Mouse (Mus musculus): ENCODE results near the gene Rapgef2. TPM values are rescaled to one million over a fixed set of nuclear protein-coding genes. Genes with fewer than 3 reads are reported as not detected.
A peak's percentile ranks its signal among the peaks of the same experiment; 100 is the strongest.

Gene Rapgef2
- polyA plus RNA-seq, 1 experiment from 2014 or later: 2.4 TPM

- Histone ChIP-seq H3K4me1 (replicated peaks; ENCODE audit: control insufficient read depth, insufficient read depth) (0 out of 2 replicates have a peak, but pooled peaks cover 3% of the 10 kb centered on the region), H3K36me3 (ENCODE audit: control insufficient read depth, insufficient read depth, low read length) (no peaks in the 10 kb centered on the region), H3K4me3 (ENCODE audit: low read depth, low read length) (no peak overlapping the region), H3K27me3 (ENCODE audit: control insufficient read depth, insufficient read depth, low read length) (no peaks in the 10 kb centered on the region), H3K27ac (replicated peaks) (no peak overlapping the region), H3K4me2 (replicated peaks; ENCODE audit: low read depth) (no peak overlapping the region), H3K9ac (ENCODE audit: low read length) (no peak overlapping the region), H3K9me3 (ENCODE audit: control insufficient read depth, low read length) (no peaks in the 10 kb centered on the region)
- 81% methylated on average over 9 of the region's 9 CpGs for WGBS
- ATAC-seq (ENCODE audit: low FRiP score, low TSS enrichment): peak; percentile 64
- TF ChIP-seq EP300 (optimal IDR thresholded peaks at IDR 0.05) (no peak), CTCF (IDR thresholded peaks at IDR 0.05; ENCODE audit: low read depth) (no peak)
- no peak for DNase-seq (ENCODE audit: low spot score)
Observed at GRCm38 (mm10) chr3:79237619-79238342, 48.5 kb downstream of the Rapgef2 start.

GRCm38 (mm10) chr3:79234485-79234884 lies 51.8 kb downstream of the Rapgef2 start:
- Histone ChIP-seq H3K9ac (ENCODE audit: low read length) (no peak overlapping the region), H3K27ac (replicated peaks) (no peak overlapping the region), H3K4me1 (replicated peaks; ENCODE audit: control insufficient read depth, insufficient read depth) (0 out of 2 replicates have a peak, but pooled peaks cover 3% of the 10 kb centered on the region), H3K4me3 (ENCODE audit: low read depth, low read length) (no peak overlapping the region), H3K4me2 (replicated peaks; ENCODE audit: low read depth) (no peak overlapping the region), H3K27me3 (ENCODE audit: control insufficient read depth, insufficient read depth, low read length) (no peaks in the 10 kb centered on the region), H3K36me3 (ENCODE audit: control insufficient read depth, insufficient read depth, low read length) (no peaks in the 10 kb centered on the region), H3K9me3 (ENCODE audit: control insufficient read depth, low read length) (no peaks in the 10 kb centered on the region)
- TF ChIP-seq CTCF (IDR thresholded peaks at IDR 0.05; ENCODE audit: low read depth): no peak
- TF ChIP-seq EP300 (optimal IDR thresholded peaks at IDR 0.05): no peak
- ATAC-seq (ENCODE audit: low FRiP score, low TSS enrichment) (no peak), DNase-seq (ENCODE audit: low spot score) (no peak)
- WGBS: 41% methylated on average over 3 of the region's 3 CpGs

GRCm38 (mm10) chr3:79233478-79234415 lies 52.6 kb downstream of the Rapgef2 start:
- no peaks in the 10 kb centered on the region for H3K27me3 ChIP-seq (ENCODE audit: control insufficient read depth, insufficient read depth, low read length)
- no peaks in the 10 kb centered on the region for H3K9me3 ChIP-seq (ENCODE audit: control insufficient read depth, low read length)
- TF ChIP-seq CTCF (IDR thresholded peaks at IDR 0.05; ENCODE audit: low read depth) (no peak), EP300 (optimal IDR thresholded peaks at IDR 0.05) (no peak)
- H3K27ac ChIP-seq (replicated peaks): no peak overlapping the region
- H3K9ac ChIP-seq (ENCODE audit: low read length): no peak overlapping the region
- ATAC-seq (ENCODE audit: low FRiP score, low TSS enrichment): no peak
- H3K36me3 ChIP-seq (ENCODE audit: control insufficient read depth, insufficient read depth, low read length): no peaks in the 10 kb centered on the region
- H3K4me1 ChIP-seq (replicated peaks; ENCODE audit: control insufficient read depth, insufficient read depth): 0 out of 2 replicates have a peak, but pooled peaks cover 3% of the 10 kb centered on the region
- 37% methylated on average over 13 of the region's 13 CpGs for WGBS
- peak; percentile 38 for DNase-seq (ENCODE audit: low spot score)
- H3K4me2 ChIP-seq (replicated peaks; ENCODE audit: low read depth): no peak overlapping the region
- H3K4me3 ChIP-seq (ENCODE audit: low read depth, low read length): no peak overlapping the region

- Histone ChIP-seq H3K4me1 (replicated peaks; ENCODE audit: control insufficient read depth, insufficient read depth) (0 out of 2 replicates have a peak, but pooled peaks cover 3% of the 10 kb centered on the region), H3K36me3 (ENCODE audit: control insufficient read depth, insufficient read depth, low read length) (no peaks in the 10 kb centered on the region), H3K9me3 (ENCODE audit: control insufficient read depth, low read length) (no peaks in the 10 kb centered on the region), H3K9ac (ENCODE audit: low read length) (no peak overlapping the region), H3K27ac (replicated peaks) (no peak overlapping the region), H3K4me3 (ENCODE audit: low read depth, low read length) (no peak overlapping the region), H3K4me2 (replicated peaks; ENCODE audit: low read depth) (no peak overlapping the region), H3K27me3 (ENCODE audit: control insufficient read depth, insufficient read depth, low read length) (no peaks in the 10 kb centered on the region)
- DNase-seq (ENCODE audit: low spot score) (no peak), ATAC-seq (ENCODE audit: low FRiP score, low TSS enrichment) (no peak)
- TF ChIP-seq CTCF (IDR thresholded peaks at IDR 0.05; ENCODE audit: low read depth) (no peak), EP300 (optimal IDR thresholded peaks at IDR 0.05) (no peak)
- WGBS: 93% methylated on average over 4 of the region's 4 CpGs
Observed at GRCm38 (mm10) chr3:79230718-79231117, 55.6 kb downstream of the Rapgef2 start.

GRCm38 (mm10) chr3:79229546-79229945 lies 56.8 kb downstream of the Rapgef2 start:
- Histone ChIP-seq H3K4me1 (replicated peaks; ENCODE audit: control insufficient read depth, insufficient read depth) (0 out of 2 replicates have a peak, but pooled peaks cover 3% of the 10 kb centered on the region), H3K27ac (replicated peaks) (no peak overlapping the region), H3K27me3 (ENCODE audit: control insufficient read depth, insufficient read depth, low read length) (no peaks in the 10 kb centered on the region), H3K4me3 (ENCODE audit: low read depth, low read length) (no peak overlapping the region), H3K9me3 (ENCODE audit: control insufficient read depth, low read length) (no peaks in the 10 kb centered on the region), H3K36me3 (ENCODE audit: control insufficient read depth, insufficient read depth, low read length) (no peaks in the 10 kb centered on the region; the same call in 1 of the 2 replicates), H3K9ac (ENCODE audit: low read length) (no peak overlapping the region), H3K4me2 (replicated peaks; ENCODE audit: low read depth) (no peak overlapping the region)
- TF ChIP-seq CTCF (IDR thresholded peaks at IDR 0.05; ENCODE audit: low read depth) (no peak), EP300 (optimal IDR thresholded peaks at IDR 0.05) (no peak)
- no peak for ATAC-seq (ENCODE audit: low FRiP score, low TSS enrichment)
- WGBS: 51% methylated on average over 6 of the region's 6 CpGs
- DNase-seq (ENCODE audit: low spot score): no peak

All from stomach, postnatal 0 days (tissue).